Mouse (Mus musculus) embryo, embryonic 11.5 days (tissue): ENCODE results near the gene Pilra.
"Not testable (repeated sequence)": the region's sequence is repeated elsewhere in the genome, so short reads cannot be mapped to it uniquely, and the experiment has no call there.

Experiments used
- DNase-seq: peaks from one replicate; pipeline ENCODE4 v3.0.0-alpha.2; 2012; ENCODE audit warnings: low read depth, low spot score

Gene Pilra

GRCm38 (mm10) chr5:137835966-137836520, at the start of gene Pilra:
Pilra (minus strand) TSS chr5:137836281.
- DNase-seq, result not testable (repeated sequence)

- DNase-seq, result no peak
Measured at GRCm38 (mm10) chr5:137883345-137883744, 47.3 kb upstream of the Pilra start.

- DNase-seq, result no peak
Measured at GRCm38 (mm10) chr5:137882922-137883321, 46.8 kb upstream of the Pilra start.

GRCm38 (mm10) chr5:137877860-137878259, 41.8 kb upstream of the Pilra start:
- DNase-seq, result peak; percentile 7

GRCm38 (mm10) chr5:137875054-137875453, 39.0 kb upstream of the Pilra start:
- no peak for DNase-seq

- DNase-seq, result not testable (repeated sequence)
Measured at GRCm38 (mm10) chr5:137872381-137872702, 36.3 kb upstream of the Pilra start.

GRCm38 (mm10) chr5:137871644-137872380, 35.7 kb upstream of the Pilra start, which contains the start of gene Pilrb2:
Pilrb2 (minus strand) TSS chr5:137871815.
- not testable (repeated sequence) for DNase-seq

GRCm38 (mm10) chr5:137868600-137868999, 32.5 kb upstream of the Pilra start:
- not testable (repeated sequence) for DNase-seq

GRCm38 (mm10) chr5:137864008-137864407, 27.9 kb upstream of the Pilra start:
- not testable (repeated sequence) for DNase-seq

- not testable (repeated sequence) for DNase-seq
Measured at GRCm38 (mm10) chr5:137857960-137858710, 22.1 kb upstream of the Pilra start, which contains the start of gene Pilrb1. Pilrb1 (minus strand) TSS chr5:137858106.

GRCm38 (mm10) chr5:137856870-137857269, 20.8 kb upstream of the Pilra start:
- not testable (repeated sequence) for DNase-seq

- not testable (repeated sequence) for DNase-seq
Measured at GRCm38 (mm10) chr5:137854907-137855306, 18.8 kb upstream of the Pilra start.

- not testable (repeated sequence) for DNase-seq
Measured at GRCm38 (mm10) chr5:137850313-137850712, 14.2 kb upstream of the Pilra start.

GRCm38 (mm10) chr5:137837110-137837509, 1.0 kb upstream of the Pilra start:
- DNase-seq, result not testable (repeated sequence)

- DNase-seq, result no peak
Measured at GRCm38 (mm10) chr5:137836611-137837010, 530 bp upstream of the Pilra start.

GRCm38 (mm10) chr5:137833500-137833899, 2.6 kb downstream of the Pilra start:
- no peak for DNase-seq

GRCm38 (mm10) chr5:137831506-137831905, 4.6 kb downstream of the Pilra start:
- DNase-seq, result no peak

- no peak for DNase-seq
Measured at GRCm38 (mm10) chr5:137831106-137831505, 5.0 kb downstream of the Pilra start.

- DNase-seq, result no peak
Measured at GRCm38 (mm10) chr5:137830238-137830637, 5.8 kb downstream of the Pilra start.

- no peak for DNase-seq
Measured at GRCm38 (mm10) chr5:137828694-137829093, 7.4 kb downstream of the Pilra start.

- DNase-seq, result no peak
Measured at GRCm38 (mm10) chr5:137826421-137826820, 9.7 kb downstream of the Pilra start.

GRCm38 (mm10) chr5:137825971-137826370, 10.1 kb downstream of the Pilra start:
- DNase-seq, result no peak
